Mouse (Mus musculus) hindbrain, embryonic 11.5 days (tissue): ENCODE results near the gene Ugt1a5. TPM values are rescaled to one million over a fixed set of nuclear protein-coding genes. Genes with fewer than 3 reads are reported as not detected.
A peak's percentile ranks its signal among the peaks of the same experiment; 100 is the strongest.

Source experiments
- ATAC-seq: fragments of 200-750 bp; cut with Nextera tagmentation; 2 replicates; pipeline ENCODE4 v1.8.0; 2017; ENCODE audit warnings: mild to moderate bottlenecking, moderate TSS enrichment, moderate library complexity; ENCODE audit not compliant: low FRiP score
- DNase-seq: peaks from one replicate; pipeline ENCODE4 v3.0.0-alpha.2; 2015; ENCODE audit warnings: low spot score
- H3K27ac ChIP-seq: fragments of 300-500 bp; sonication (generic); 2 replicates; pipeline ENCODE4 v1.5.1; 2014; ENCODE audit warnings: mild to moderate bottlenecking, low read depth, low read length
- H3K27me3 ChIP-seq: fragments of 300-500 bp; sonication (generic); 2 replicates; pipeline ENCODE4 v1.6.1; 2014; ENCODE audit warnings: mild to moderate bottlenecking, low read length, moderate library complexity, mixed read lengths; ENCODE audit not compliant: control insufficient read depth, insufficient read depth
- H3K36me3 ChIP-seq: fragments of 300-500 bp; sonication (generic); 2 replicates; pipeline ENCODE4 v1.6.1; 2014; ENCODE audit warnings: mild to moderate bottlenecking, low read length, moderate library complexity, mixed read lengths; ENCODE audit not compliant: control insufficient read depth, insufficient read depth
- H3K4me1 ChIP-seq: fragments of 300-500 bp; sonication (generic); replicated peaks from 2 replicates; pipeline ENCODE4 v1.6.1; 2014; ENCODE audit warnings: low read length, mixed read lengths; ENCODE audit not compliant: control insufficient read depth, insufficient read depth
- H3K4me2 ChIP-seq: fragments of 300-500 bp; sonication (generic); replicated peaks from 2 replicates; pipeline ENCODE4 v1.6.1; 2014; ENCODE audit warnings: mild to moderate bottlenecking, low read depth, low read length
- H3K4me3 ChIP-seq: fragments of 300-500 bp; sonication (generic); 2 replicates; pipeline ENCODE4 v1.5.1; 2014; ENCODE audit warnings: low read depth, low read length
- H3K9ac ChIP-seq: fragments of 300-500 bp; sonication (generic); 2 replicates; pipeline ENCODE4 v1.6.1; 2014; ENCODE audit warnings: low read depth, low read length
- H3K9me3 ChIP-seq: fragments of 300-500 bp; sonication (generic); 2 replicates; pipeline ENCODE4 v1.6.1; 2016; ENCODE audit warnings: low read length; ENCODE audit not compliant: control insufficient read depth
- WGBS: fragments of 180-500 bp; shearing (Covaris S2); extraction: QIAGEN DNeasy Blood & Tissue Kit; methylation state at CpG from one replicate; pipeline ENCODE4 v1.1.7; 2014; 5-methylcytosine and 5-hydroxymethylcytosine counted together
- polyA plus RNA-seq: library from polyadenylated mRNA; unstranded; fragments of >200 nt; fragmentation: Nextera tagmentation; extraction: Ambion mirVana; gene quantifications from 2 replicates; pipeline ENCODE4 v1.2.1, GENCODE M21; 2014

The Ugt1a5 gene
- polyA plus RNA-seq, 1 experiment from 2014 or later = not detected

DNA sequence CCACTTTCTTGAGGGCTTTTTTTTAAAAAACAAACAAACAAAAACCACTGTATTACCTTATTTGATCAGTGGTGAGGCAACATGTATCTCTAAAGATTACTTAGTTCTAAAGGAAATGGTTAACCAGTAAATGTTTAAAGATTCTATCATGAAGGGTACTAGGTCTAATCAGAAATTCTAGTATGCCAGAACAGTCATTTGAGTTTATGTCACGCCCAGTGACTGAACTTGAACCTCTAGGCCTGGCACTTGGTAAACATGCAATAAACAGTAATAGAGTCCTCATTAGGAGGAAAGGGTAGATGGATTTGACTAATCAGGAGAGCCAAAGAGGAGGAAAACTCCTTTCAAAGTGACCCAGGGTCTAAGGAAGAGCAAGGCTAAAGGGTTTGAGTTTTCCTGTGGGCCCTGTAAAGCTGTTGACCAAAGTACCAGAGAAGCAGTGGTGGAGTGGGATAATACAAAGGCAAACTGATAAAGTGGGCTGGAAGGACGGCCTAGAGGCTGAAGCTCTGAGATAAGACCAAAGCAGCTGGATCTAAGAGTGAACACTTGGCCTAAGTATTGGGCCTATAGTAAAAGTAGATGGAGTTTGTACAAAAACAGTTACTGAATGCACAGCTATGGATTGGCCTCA, 41.1 kb downstream of the Ugt1a5 start:
- H3K27ac ChIP-seq = no peak overlapping the region
- H3K4me2 ChIP-seq = no peak overlapping the region
- no peaks in the 10 kb centered on the region for H3K4me1 ChIP-seq
- 83% methylated on average over 2 of the region's 2 CpGs for WGBS
- no peaks in the 10 kb centered on the region for H3K27me3 ChIP-seq
- ATAC-seq = no peak
- H3K36me3 ChIP-seq = no peaks in the 10 kb centered on the region
- H3K9me3 ChIP-seq = peaks cover 7% of the 10 kb centered on the region
- H3K9ac ChIP-seq = no peak overlapping the region
- DNase-seq = no peak
- no peak overlapping the region for H3K4me3 ChIP-seq

DNA sequence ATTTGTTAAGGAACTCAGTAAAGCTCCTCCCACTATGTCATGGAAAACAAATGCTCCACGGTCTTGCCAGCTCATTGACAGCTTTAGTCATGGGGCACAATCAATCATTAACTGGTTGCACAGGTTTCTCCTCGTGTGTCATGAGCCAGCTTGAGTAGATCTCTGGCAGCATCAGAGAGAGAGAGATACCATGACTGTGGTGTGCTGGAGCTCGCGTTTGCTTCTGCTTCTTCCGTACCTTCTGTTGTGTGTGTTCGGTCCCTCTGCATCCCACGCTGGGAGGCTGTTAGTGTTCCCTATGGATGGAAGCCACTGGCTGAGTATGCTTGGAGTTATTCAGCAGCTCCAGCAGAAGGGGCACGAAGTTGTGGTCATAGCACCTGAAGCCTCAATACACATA, 46.0 kb downstream of the Ugt1a5 start, which contains the start of gene Ugt1a1:
TSS of gene Ugt1a1 (plus strand) at position 148 of the 400 bp plus-strand sequence.
- DNase-seq = peak; percentile 9
- no peak within 1 kb of the TSS for H3K4me2 ChIP-seq
- peaks cover 51% of the 10 kb centered on the region for H3K9me3 ChIP-seq
- no peaks in the 10 kb centered on the region for H3K27me3 ChIP-seq
- no peak within 1 kb of the TSS for H3K9ac ChIP-seq
- H3K4me3 ChIP-seq = no peak within 1 kb of the TSS
- H3K27ac ChIP-seq = no peak within 1 kb of the TSS
- ATAC-seq = no peak
- no peaks in the 10 kb centered on the region for H3K4me1 ChIP-seq
- 69% methylated on average over 8 of the region's 8 CpGs for WGBS
- H3K36me3 ChIP-seq = no peaks in the 10 kb centered on the region

DNA sequence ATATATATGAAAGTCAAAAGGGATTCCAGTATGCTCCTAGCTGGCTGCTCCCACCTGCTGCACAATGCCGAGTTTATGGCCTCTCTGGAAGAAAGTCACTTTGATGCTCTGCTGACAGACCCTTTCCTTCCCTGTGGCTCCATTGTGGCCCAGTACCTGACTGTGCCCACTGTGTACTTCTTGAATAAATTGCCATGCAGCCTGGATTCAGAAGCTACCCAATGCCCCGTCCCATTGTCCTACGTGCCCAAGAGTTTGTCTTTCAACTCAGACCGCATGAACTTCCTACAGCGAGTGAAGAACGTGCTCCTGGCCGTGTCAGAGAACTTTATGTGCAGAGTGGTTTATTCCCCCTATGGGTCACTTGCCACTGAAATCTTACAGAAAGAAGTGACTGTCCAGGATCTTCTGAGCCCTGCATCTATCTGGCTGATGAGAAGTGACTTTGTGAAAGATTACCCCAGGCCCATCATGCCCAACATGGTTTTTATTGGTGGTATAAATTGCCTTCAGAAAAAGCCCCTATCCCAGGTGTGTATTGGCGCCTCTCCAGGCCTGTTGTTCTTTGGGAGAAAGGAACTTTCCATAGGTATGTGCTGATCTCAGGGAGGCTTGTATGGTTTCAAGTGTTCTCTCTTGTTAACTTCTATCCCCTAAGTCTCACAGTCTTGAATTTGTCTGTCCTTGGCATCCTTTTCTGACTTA, 46.7 kb downstream of the Ugt1a5 start:
- ATAC-seq (peak; percentile 13; the same call in 1 of the 2 replicates), DNase-seq (peak; percentile 6)
- H3K4me2 ChIP-seq = no peak overlapping the region
- H3K9ac ChIP-seq = no peak overlapping the region
- 64% methylated on average over 8 of the region's 8 CpGs for WGBS
- peaks cover 58% of the 10 kb centered on the region for H3K9me3 ChIP-seq
- no peak overlapping the region for H3K27ac ChIP-seq
- H3K4me1 ChIP-seq = no peaks in the 10 kb centered on the region
- no peaks in the 10 kb centered on the region for H3K27me3 ChIP-seq
- no peaks in the 10 kb centered on the region for H3K36me3 ChIP-seq
- no peak overlapping the region for H3K4me3 ChIP-seq

DNA sequence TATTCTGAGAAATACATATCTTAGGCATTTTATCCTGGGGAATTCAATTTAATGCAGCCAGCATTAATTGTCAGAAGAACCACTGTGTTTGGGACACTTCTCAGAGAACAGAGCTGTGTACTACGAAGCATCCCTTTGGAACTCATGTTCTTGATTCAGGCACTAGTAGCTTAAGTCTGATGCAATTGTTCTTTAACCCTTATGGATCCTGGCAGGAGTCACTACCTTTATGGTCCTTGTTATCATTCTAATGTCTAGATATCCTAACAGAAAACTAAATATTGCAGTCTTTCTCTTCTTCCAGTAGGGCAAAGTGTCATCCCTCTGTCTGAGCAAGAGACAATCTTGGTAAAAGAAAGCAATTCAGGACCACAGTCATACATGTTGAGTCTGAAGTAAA, 47.2 kb downstream of the Ugt1a5 start:
- no peaks in the 10 kb centered on the region for H3K27me3 ChIP-seq
- no peak overlapping the region for H3K27ac ChIP-seq
- DNase-seq (no peak), ATAC-seq (no peak)
- H3K4me1 ChIP-seq = no peaks in the 10 kb centered on the region
- H3K9ac ChIP-seq = no peak overlapping the region
- WGBS = 83% methylated on average over 1 of the region's 1 CpGs
- no peak overlapping the region for H3K4me2 ChIP-seq
- peaks cover 60% of the 10 kb centered on the region for H3K9me3 ChIP-seq
- H3K4me3 ChIP-seq = no peak overlapping the region
- H3K36me3 ChIP-seq = no peaks in the 10 kb centered on the region

DNA sequence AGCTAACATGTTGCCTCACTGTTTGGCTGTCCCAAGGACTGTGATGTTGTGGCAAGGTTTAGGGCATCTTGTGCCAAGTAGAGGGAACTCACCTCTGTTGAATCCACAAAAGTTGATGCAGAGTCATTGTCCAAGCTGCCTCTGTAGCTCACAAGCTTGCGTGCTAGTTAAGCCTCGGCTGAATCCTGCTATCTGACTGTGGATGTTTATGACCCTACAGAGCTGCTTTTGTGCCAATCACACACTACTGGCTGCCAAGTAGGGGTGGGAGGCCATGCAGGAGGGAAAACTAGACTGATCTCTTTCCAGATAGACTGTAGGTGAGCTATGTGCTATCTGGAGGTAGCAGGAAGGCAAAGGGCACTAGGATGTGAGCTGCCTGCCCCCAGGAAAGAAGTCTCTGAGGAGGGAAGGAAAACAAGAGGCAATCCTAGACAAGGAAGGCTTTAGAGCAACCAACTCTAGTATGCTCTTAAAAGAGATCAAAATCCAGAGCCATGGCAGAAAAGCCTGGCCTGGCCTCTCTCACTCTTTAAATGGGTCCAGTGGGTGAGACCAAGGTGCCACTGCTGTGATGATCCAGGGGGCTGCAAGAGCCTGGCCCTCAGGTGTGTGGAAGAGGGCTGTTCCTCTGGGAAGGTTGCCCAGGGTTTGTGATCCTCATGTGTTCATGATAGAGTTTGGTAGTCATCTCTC, 48.1 kb downstream of the Ugt1a5 start:
- Histone ChIP-seq H3K4me1 (no peaks in the 10 kb centered on the region), H3K27ac (no peak overlapping the region), H3K4me2 (no peak overlapping the region), H3K9ac (no peak overlapping the region), H3K9me3 (peaks cover 60% of the 10 kb centered on the region), H3K4me3 (no peak overlapping the region), H3K36me3 (no peaks in the 10 kb centered on the region), H3K27me3 (no peaks in the 10 kb centered on the region)
- WGBS = 84% methylated on average over 2 of the region's 2 CpGs
- ATAC-seq (peak; percentile 14; the same call in 1 of the 2 replicates), DNase-seq (peak; percentile 6)

DNA sequence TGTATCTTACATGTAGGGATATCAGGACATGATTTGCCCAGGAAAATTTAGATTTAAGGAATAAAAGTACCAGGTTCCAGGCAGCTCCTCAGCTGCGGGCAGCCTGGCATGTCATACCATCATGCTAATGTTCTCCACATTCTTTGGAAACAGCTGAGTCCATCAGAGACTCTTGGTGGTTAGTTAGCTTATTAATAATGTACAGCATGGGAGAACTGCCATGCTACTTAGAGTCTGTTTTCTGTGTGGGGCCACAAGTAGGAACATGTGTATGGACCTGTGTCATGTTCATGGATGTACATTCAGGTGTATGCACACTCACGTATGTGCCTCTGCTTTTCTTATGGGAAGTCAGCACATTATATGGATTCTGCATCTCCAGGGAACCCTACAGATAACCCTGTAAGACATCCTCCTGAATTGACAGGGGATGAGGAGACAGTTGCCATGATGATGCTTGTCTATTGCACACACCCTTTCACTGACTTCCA, 48.7 kb downstream of the Ugt1a5 start:
- Histone ChIP-seq H3K4me1 (no peaks in the 10 kb centered on the region), H3K4me3 (no peak overlapping the region), H3K36me3 (no peaks in the 10 kb centered on the region), H3K27me3 (no peaks in the 10 kb centered on the region), H3K27ac (no peak overlapping the region), H3K4me2 (no peak overlapping the region), H3K9me3 (peaks cover 60% of the 10 kb centered on the region), H3K9ac (no peak overlapping the region)
- ATAC-seq (no peak), DNase-seq (peak; percentile 2)
- 79% methylated on average over 2 of the region's 2 CpGs for WGBS

DNA sequence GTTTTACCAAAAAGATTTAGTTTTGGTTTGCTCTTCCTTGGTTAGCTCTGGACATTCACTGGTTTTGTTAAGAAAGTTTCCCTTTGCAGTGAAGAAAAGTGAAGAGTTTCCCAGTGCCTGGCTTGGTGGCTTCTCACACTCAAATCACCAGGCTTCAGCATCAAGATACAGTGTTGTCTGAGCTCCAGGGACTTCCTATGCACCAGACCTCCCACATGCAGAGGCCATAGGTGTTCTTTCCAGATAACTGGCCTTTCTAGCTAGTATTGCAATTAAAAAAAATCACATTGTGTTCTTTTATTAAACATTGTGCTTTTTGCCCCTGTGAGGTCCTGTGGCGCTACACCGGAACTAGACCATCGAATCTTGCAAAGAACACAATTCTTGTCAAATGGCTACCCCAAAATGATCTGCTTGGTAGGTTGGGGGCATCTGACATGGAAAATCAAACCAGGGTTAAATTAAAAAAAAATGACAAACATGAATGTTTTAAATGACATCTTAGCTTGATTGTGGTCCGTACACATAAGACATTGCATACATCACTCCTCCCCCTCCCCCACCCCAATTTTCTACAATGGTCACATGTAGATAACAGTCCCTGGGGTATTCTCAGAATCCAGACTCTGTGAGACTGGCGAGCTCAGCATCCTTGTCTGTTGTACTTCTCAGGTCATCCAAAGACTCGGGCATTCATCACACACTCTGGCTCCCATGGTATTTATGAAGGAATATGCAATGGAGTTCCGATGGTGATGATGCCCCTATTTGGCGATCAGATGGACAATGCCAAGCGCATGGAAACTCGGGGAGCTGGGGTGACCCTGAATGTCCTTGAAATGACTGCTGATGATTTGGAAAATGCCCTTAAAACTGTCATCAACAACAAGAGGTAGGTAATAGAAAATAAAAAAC, 49.9 kb downstream of the Ugt1a5 start:
- Histone ChIP-seq H3K27ac (no peak overlapping the region), H3K4me3 (no peak overlapping the region), H3K4me1 (no peaks in the 10 kb centered on the region), H3K27me3 (no peaks in the 10 kb centered on the region), H3K9ac (no peak overlapping the region), H3K36me3 (no peaks in the 10 kb centered on the region), H3K4me2 (no peak overlapping the region), H3K9me3 (peaks cover 60% of the 10 kb centered on the region)
- DNase-seq (peak; percentile 7), ATAC-seq (0 out of 2 replicates have a peak, but pooled peaks have one; percentile 0)
- WGBS = 71% methylated on average over 10 of the region's 10 CpGs

DNA sequence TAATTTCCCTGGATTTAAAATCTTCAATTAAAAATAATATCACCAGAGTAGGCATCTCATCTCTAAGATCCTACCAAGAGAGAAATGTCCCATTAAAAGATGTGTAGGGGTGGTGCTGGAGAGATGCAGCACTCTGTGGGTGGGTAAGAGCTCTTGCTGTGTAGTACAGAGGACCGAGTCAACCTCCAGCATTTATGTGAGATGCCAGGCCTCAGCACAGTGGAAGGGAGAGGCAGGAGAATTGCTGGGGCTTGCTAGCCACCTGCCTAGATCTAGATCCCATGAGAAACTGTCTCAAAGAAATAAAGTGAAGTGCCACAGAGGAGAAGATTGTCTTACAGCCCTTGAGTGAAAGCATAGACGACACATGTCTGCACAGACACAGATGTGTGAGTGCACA, 50.7 kb downstream of the Ugt1a5 start:
- no peak overlapping the region for H3K4me3 ChIP-seq
- ATAC-seq = no peak
- DNase-seq = peak; percentile 2
- no peak overlapping the region for H3K9ac ChIP-seq
- no peaks in the 10 kb centered on the region for H3K4me1 ChIP-seq
- H3K27me3 ChIP-seq = no peaks in the 10 kb centered on the region
- no peak overlapping the region for H3K4me2 ChIP-seq
- H3K27ac ChIP-seq = no peak overlapping the region
- H3K36me3 ChIP-seq = no peaks in the 10 kb centered on the region
- 56% methylated on average over 2 of the region's 2 CpGs for WGBS
- H3K9me3 ChIP-seq = peaks cover 57% of the 10 kb centered on the region
